Mouse (Mus musculus) right cerebral cortex, postnatal 4 days (tissue): ENCODE measurements around the gene Surf2.

ENCODE experiments used
- DNase-seq: peaks from one replicate; pipeline ENCODE4 v3.0.0-alpha.2; 2022

Surf2 gene

DNA sequence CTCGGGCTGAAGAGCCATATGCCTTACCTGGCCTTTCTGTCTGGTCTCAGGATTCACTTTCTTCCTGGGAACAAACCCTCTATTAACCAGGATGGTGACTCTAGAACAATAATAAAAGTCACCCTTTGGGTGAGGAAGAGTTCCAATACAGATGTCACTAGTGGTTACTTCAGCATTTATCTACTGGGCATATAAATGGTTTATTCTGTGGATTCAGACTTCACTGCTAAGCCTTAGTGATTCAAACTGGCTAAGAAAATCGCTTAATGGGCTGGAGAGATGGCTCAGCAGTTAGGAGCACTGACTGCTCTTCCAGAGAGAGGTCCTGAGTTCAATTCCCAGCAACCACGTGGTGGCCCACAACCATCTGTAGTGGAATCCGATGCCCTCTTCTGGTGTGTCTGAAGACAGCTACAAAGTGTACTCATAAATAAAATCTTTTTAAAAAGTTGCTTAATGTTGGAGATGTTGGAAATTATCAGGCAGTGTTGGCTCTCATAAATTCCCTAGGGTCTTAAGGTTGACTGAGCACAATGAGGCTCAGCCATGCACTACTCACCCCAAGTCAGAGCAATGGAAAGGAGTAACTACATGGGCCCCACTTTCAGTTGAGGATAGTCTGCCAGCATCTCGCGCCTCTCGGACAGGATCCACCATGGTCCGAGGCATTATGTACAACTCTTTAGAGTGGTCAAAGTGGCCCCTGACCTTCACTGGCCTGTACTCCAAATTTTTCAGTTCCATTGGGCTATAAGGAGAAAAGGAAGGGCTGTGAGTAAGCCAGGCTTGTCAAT lies 1.8 kb upstream of the Surf2 start:
- DNase-seq, result no peak

DNA sequence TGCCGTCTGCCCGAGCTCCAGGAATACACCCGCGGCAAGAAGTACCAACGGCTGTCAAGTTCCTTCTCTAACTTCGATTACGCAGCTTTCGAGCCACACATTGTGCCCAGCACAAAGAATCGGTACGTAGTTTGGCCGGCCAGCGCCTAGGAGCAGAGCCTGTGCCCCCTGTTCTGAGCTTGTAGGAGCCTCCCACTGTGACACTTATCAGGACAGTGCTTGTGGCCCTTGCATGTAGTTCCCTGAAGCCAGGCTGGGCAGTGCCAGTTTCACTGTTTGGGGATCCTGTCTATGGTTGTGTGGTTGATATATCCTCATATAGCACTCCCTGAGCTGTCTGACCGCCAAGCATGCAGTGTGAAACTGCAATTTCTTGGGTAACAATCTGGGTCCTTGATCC lies 571 bp downstream of the Surf2 start:
- DNase-seq, result no peak

- no peak for DNase-seq
Measured at GRCm38 (mm10) chr2:26919684-26920083, 3.5 kb downstream of the Surf2 start.

GRCm38 (mm10) chr2:26920190-26920855 lies 4.2 kb downstream of the Surf2 start:
- no peak for DNase-seq

GRCm38 (mm10) chr2:26921784-26922183 lies 5.6 kb downstream of the Surf2 start:
- no peak for DNase-seq

DNA sequence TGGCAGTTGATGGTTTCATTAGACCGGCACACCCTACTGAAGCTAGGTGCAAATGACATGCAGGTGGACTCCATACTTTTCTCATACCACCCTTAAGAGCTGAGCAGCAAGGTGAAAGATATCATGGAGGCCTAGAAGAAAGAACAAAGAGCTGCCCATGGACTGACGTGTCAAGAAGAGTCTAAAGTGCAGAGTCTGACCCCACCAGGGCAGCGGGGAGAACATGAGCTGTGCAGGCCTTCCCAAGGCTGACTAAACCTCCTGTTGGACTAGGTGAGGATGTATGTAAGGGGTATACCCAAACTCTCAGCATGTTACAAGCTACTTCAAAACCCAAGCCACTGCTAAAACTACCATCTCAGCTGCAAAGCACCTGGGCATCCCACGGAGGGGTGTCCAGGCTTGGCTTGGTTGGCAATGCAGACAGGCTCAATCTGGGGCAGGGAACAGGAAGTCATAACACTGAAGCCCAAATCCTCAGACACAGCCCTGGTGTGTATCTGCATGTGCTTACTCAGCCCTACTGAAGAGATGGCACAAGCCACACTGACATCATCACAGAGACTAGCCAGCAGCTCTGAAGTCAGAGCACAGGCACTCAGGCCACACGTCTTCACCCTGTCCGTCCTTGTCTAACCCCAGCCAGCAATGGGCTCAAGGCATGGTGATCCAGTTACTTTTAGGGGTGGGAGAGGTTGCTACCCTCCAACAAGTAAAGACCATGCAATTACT lies 11.7 kb downstream of the Surf2 start:
- DNase-seq, result no peak

- DNase-seq, result peak; percentile 51
Measured at GRCm38 (mm10) chr2:26930390-26930789, 14.2 kb downstream of the Surf2 start.

DNA sequence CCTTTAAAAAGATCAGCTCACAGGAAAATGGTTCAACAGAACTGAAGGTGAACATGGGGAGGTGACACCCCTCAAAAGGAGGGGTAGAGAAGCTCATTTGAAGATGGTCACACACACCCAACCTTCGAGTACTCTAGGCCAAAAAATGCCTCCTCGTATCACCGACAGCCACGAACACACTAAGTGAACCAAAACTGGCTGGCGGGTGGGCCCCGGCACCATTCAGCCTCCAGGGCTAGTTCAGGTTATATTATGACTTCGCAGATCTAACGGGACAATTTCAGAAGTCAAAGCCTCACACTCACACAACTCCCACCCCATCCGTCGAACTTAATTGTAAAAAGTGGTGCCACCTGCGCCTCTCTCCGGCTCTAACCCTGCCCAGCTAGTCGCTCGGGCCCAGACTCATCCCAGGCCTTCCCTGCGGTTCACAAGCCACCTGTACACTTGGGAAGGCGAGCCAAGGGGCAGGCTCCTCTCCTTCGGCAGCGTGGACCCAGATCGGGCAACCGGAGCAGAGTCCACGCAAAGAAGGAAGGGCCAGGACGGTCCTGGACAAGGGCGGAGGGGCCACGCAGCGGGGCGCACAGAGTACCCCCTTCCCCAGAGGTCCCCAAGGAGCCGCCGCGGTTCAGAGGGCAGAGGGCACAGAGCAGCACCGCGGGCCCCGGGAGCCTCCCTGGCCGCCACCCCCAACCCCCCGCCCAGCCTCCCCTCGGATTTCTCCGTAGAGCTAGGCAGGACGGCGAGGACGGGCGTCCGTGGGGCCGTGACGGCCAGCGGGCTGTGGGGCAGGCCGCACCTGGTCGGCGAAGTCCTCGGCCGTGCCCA lies 16.5 kb downstream of the Surf2 start:
- no peak for DNase-seq

DNA sequence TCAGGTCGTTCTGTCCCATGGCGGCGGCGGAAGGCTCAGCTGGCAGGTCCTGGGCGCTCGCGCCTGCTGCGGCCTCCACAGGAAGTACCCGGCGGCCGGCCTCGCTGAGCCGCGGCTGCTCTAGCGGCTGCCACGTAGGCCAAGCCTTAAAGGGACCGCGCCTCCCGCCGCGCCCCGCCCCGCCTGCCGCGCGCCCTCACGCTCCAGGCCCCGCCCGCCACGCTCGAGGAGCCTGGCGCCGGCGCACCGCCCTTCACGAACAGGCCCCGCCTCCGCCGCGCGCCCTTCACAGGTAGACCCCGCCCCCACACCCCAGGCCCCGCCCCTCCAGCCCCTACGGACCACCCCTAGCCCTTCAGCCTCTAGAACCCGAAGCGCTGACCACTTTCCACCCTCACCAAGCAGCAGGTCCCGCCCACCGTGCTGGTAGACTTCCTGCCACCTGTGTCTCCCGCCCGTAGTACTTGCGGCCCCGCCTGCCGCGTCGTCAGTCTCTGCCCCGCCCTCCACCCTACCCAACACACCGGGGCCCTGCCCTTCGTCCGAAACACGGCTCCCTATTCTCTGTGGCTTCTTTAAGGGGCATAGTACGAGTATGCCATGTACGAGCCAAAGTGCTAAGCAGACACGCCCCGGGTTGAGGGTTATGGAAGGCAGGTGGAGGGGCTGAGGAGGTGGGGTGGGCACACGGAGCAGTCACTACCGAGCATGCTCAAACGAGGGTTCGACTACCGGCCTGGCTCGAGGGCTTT lies 17.3 kb downstream of the Surf2 start, which contains the start of the genes Surf4 and Stkld1:
Surf4 (minus strand) TSS at position 625 of the 752 bp plus-strand sequence.
Stkld1 (plus strand) TSS at position 744 of the 752 bp plus-strand sequence.
- DNase-seq, result peak; percentile 89

- no peak for DNase-seq
Measured at GRCm38 (mm10) chr2:26935286-26935685, 19.1 kb downstream of the Surf2 start.

DNA sequence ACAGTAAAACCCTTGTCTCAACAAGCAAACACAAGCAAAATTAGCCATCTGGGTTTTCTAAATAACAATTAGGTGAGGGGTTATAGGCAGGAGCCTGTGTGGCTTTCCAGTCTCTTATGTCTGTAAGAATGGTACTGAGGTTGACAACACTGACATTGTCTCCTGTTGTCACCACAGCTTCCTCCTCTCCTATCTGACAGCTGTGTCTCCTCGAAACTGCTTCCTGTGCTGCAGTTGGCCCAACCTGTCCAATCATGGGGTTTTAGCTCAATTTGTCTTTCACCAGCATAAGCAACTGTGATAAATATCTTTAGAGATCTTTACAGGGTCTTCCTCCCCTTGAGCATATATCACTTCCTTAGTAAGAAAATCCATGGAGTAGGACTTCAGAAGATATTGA lies 20.3 kb downstream of the Surf2 start:
- no peak for DNase-seq

- no peak for DNase-seq
Measured at GRCm38 (mm10) chr2:26941539-26941938, 25.4 kb downstream of the Surf2 start.

DNA sequence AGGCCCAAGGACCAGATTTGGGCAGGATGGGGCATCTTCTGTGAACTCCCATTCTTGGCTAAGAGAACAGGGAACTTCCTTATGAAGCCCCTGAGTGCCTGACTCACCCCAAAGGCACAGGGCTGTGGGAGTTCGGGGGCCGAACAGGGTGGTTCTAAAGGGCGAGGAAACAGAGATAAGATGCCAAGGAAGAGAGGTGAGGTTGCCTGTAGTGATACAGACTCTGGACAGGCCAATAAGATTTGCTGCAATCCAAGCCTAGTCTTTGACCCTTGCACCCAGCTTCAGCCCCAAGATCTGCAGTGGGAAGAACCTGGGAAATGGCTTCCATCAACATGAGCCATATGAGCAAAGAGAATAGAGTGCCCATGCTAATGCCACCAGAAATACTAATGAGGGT lies 27.1 kb downstream of the Surf2 start:
- no peak for DNase-seq

GRCm38 (mm10) chr2:26950411-26950810 lies 34.2 kb downstream of the Surf2 start:
- DNase-seq, result no peak

- DNase-seq, result no peak
Measured at GRCm38 (mm10) chr2:26951346-26951905, 35.3 kb downstream of the Surf2 start.

DNA sequence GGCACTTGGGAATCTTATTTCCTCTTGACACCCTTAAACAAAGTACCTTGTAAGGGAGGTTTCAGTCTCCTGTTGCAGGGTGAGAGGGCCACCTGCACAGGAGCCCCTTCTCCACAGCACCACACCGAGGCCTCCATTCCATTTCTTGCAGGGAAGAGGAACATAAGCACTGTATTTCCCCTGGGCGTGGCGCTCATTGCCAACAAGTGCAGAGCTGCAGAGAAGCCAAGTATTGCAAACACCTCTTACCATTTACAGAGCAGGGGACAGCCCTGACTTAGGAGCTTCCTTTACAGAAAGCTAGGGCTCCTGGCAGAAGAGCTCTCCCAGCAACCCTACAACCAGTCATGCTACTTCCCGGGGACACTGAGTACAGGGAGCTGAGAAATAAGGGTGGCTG lies 36.0 kb downstream of the Surf2 start:
- DNase-seq, result no peak

- no peak for DNase-seq
Measured at GRCm38 (mm10) chr2:26952866-26953265, 36.7 kb downstream of the Surf2 start.

DNA sequence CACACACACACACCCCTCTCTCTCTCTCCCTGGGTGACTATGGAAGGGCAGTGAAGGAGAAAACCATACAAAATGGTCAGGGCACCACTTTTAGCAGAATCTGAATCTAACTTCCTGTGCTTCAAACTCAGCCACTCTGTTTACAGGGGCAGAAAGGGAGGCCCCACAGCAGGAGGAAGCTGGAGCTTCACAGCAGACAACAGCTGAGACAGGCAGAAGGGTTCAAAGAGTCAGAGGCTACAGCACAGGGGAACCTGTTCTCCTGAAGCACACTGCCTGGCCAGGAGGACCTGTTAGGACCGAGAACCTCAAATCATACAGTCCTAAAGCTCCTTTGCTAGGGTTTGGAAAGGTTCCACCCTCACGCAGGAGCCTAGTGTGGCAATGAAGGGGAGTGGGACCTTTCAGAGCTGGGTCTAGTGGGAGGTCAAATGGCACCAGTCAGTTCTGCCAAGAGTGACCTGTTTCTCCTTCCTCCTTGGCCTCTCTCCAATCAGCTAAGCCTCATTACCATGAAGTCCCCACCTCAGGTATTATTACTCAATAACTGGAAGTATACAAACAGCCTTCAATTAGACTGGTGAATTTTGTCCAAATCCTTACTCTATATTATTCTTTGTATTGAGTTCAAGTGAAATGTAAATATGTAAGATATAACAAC lies 38.7 kb downstream of the Surf2 start:
- DNase-seq, result no peak

GRCm38 (mm10) chr2:26956811-26957487 lies 40.8 kb downstream of the Surf2 start:
- DNase-seq, result no peak

DNA sequence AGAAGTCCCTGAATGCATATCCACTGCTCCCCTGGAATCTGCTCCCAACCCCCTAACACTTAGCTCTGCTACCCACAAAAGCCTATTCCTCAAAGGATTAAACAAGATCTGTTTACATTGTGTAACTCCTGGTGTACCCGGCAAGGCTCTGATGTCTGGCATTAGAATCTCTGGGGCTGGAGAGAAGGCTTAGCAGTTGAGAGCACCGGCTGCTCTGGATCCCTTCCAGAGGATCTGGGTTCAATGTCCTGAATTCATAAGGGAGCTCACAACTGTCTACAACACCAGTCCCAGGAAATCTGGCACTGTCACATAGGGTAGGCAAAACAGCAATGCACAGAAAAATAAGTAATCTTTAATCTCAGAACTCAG lies 41.3 kb downstream of the Surf2 start:
- DNase-seq, result no peak

- DNase-seq, result no peak
Measured at GRCm38 (mm10) chr2:26960756-26961155, 44.6 kb downstream of the Surf2 start.
